Mouse (Mus musculus): ENCODE measurements around the gene Arhgdib. TPM values are rescaled to one million over a fixed set of nuclear protein-coding genes. Genes with fewer than 3 reads are reported as not detected.

Arhgdib gene
- polyA plus RNA-seq, 1 experiment from 2014 or later, result 68.4 TPM

- Histone ChIP-seq H3K9ac (replicated peaks; ENCODE audit: low read depth) (no peak overlapping the region), H3K4me3 (ENCODE audit: low read depth, low read length) (no peak overlapping the region), H3K27ac (ENCODE audit: low read length) (0 out of 2 replicates have a peak overlapping the region, but pooled peaks have one; percentile 6), H3K36me3 (ENCODE audit: insufficient read depth, low read length) (no peaks in the 10 kb centered on the region), H3K4me2 (replicated peaks; ENCODE audit: low read depth, low read length) (no peak overlapping the region), H3K27me3 (replicated peaks; ENCODE audit: insufficient read depth, low read length) (no peaks in the 10 kb centered on the region), H3K9me3 (ENCODE audit: low read length) (no peaks in the 10 kb centered on the region), H3K4me1 (ENCODE audit: insufficient read depth, low read depth, low read length) (no peaks in the 10 kb centered on the region)
- TF ChIP-seq CTCF (IDR thresholded peaks at IDR 0.05) (no peak), EP300 (IDR thresholded peaks at IDR 0.05) (no peak)
- 29% methylated on average over 8 of the region's 8 CpGs for WGBS
- DNase-seq (ENCODE audit: low spot score) (no peak), ATAC-seq (peak; percentile 52)
These were observed 60.0 kb downstream of the Arhgdib start for GRCm38 (mm10) chr6:136881678-136882077.

- peak within 1 kb of the TSS; percentile 34 for H3K4me3 ChIP-seq (ENCODE audit: low read depth, low read length)
- H3K9me3 ChIP-seq (ENCODE audit: low read length), result no peaks in the 10 kb centered on the region
- H3K4me1 ChIP-seq (ENCODE audit: insufficient read depth, low read depth, low read length), result no peaks in the 10 kb centered on the region
- peak within 1 kb of the TSS; percentile 30 for H3K4me2 ChIP-seq (replicated peaks; ENCODE audit: low read depth, low read length)
- TF ChIP-seq EP300 (IDR thresholded peaks at IDR 0.05) (no peak), CTCF (IDR thresholded peaks at IDR 0.05) (no peak)
- peak; percentile 83 for ATAC-seq
- peak within 1 kb of the TSS; percentile 47 for H3K9ac ChIP-seq (replicated peaks; ENCODE audit: low read depth)
- WGBS, result 30% methylated on average over 9 of the region's 9 CpGs
- H3K27me3 ChIP-seq (replicated peaks; ENCODE audit: insufficient read depth, low read length), result no peaks in the 10 kb centered on the region
- H3K27ac ChIP-seq (ENCODE audit: low read length), result peak within 1 kb of the TSS; percentile 68
- no peaks in the 10 kb centered on the region for H3K36me3 ChIP-seq (ENCODE audit: insufficient read depth, low read length)
- peak; percentile 79 for DNase-seq (ENCODE audit: low spot score)
These were observed 66.0 kb downstream of the Arhgdib start, which contains the start of gene Mgp for GRCm38 (mm10) chr6:136875670-136876069. Gene Mgp, minus strand, starts transcription at chr6:136875823.

GRCm38 (mm10) chr6:136874599-136874998, 67.1 kb downstream of the Arhgdib start:
- TF ChIP-seq CTCF (IDR thresholded peaks at IDR 0.05), result no peak
- ATAC-seq (0 out of 2 replicates have a peak, but pooled peaks have one; percentile 25), DNase-seq (ENCODE audit: low spot score) (peak; percentile 54)

More at GRCm38 (mm10) chr6:136874599-136874998, 67.1 kb downstream of the Arhgdib start:
- Histone ChIP-seq H3K9me3 (ENCODE audit: low read length) (no peaks in the 10 kb centered on the region), H3K4me3 (ENCODE audit: low read depth, low read length) (peak overlapping the region; percentile 34; the same call in 1 of the 2 replicates), H3K27ac (ENCODE audit: low read length) (peak overlapping the region; percentile 34), H3K9ac (replicated peaks; ENCODE audit: low read depth) (peak overlapping the region; percentile 47), H3K27me3 (replicated peaks; ENCODE audit: insufficient read depth, low read length) (no peaks in the 10 kb centered on the region), H3K4me2 (replicated peaks; ENCODE audit: low read depth, low read length) (peak overlapping the region; percentile 30; the same call in 1 of the 2 replicates), H3K36me3 (ENCODE audit: insufficient read depth, low read length) (no peaks in the 10 kb centered on the region), H3K4me1 (ENCODE audit: insufficient read depth, low read depth, low read length) (no peaks in the 10 kb centered on the region)
- WGBS, result 18% methylated on average over 8 of the region's 8 CpGs

Other genes starting within 250 kb of the Arhgdib start
- gene Gucy2c, start 160.1 kb downstream of the Arhgdib start, polyA plus RNA-seq (2015; fragmentation: Nextera tagmentation; extraction: Ambion mirVana), result 0.11 TPM in 1 of 2 replicates, not detected in the other
- 1.5 and 1.6 TPM in 2 replicates for gene Hist4h4, start 137.5 kb downstream of the Arhgdib start, polyA plus RNA-seq (2015; fragmentation: Nextera tagmentation; extraction: Ambion mirVana)
- gene H2afj, start 133.7 kb downstream of the Arhgdib start, polyA plus RNA-seq (2015; fragmentation: Nextera tagmentation; extraction: Ambion mirVana), result 424 and 464 TPM in 2 replicates
- gene BC049715, start 114.3 kb downstream of the Arhgdib start, polyA plus RNA-seq (2015; fragmentation: Nextera tagmentation; extraction: Ambion mirVana), result 1.8 and 2.2 TPM in 2 replicates
- 44.4 and 46.1 TPM in 2 replicates for gene Wbp11, start 113.7 kb downstream of the Arhgdib start, polyA plus RNA-seq (2015; fragmentation: Nextera tagmentation; extraction: Ambion mirVana)
- gene Smco3, start 106.4 kb downstream of the Arhgdib start, polyA plus RNA-seq (2015; fragmentation: Nextera tagmentation; extraction: Ambion mirVana), result 2.3 and 3.4 TPM in 2 replicates
- 7.5 and 7.9 TPM in 2 replicates for gene Art4, start 84.2 kb downstream of the Arhgdib start, polyA plus RNA-seq (2015; fragmentation: Nextera tagmentation; extraction: Ambion mirVana)
- gene Mgp, start 66.1 kb downstream of the Arhgdib start, polyA plus RNA-seq (2015; fragmentation: Nextera tagmentation; extraction: Ambion mirVana), result 1,533 and 1,851 TPM in 2 replicates
- gene Erp27, start 19.7 kb downstream of the Arhgdib start, polyA plus RNA-seq (2015; fragmentation: Nextera tagmentation; extraction: Ambion mirVana), result 0.61 and 0.74 TPM in 2 replicates
- 0.27 and 0.60 TPM in 2 replicates for gene Pde6h, start 18.1 kb downstream of the Arhgdib start, polyA plus RNA-seq (2015; fragmentation: Nextera tagmentation; extraction: Ambion mirVana)
- 33.4 and 42.9 TPM in 2 replicates for gene Rerg, start 228.6 kb upstream of the Arhgdib start, polyA plus RNA-seq (2015; fragmentation: Nextera tagmentation; extraction: Ambion mirVana)

Measured in lung, postnatal 0 days (tissue).